In genomic region chr2:105036401-105037070, GRCm38 (mm10) we compare ENCODE assay signal across 37 mouse cellular contexts. TPM values are rescaled to one million over a fixed set of nuclear protein-coding genes. Genes with fewer than 3 reads are reported as not detected.
DNase-seq lines count a peak whose midpoint lies in the region; ATAC-seq lines count a peak whose summit lies in the region.
"Had no signal": no experiment of that assay in that cellular context is flagged by ENCODE, and none has a peak within 500 bp of the region (broad histone marks: within the 10 kb centered on the region; RNA-seq: fewer than 3 reads in every experiment).

No protein-coding gene starts in this region.

- whole genome bisulfite sequencing in forebrain, embryonic 14.5 days = 49% methylated on average over 11 of the region's 11 CpGs
- 55% methylated on average over 11 of the region's 11 CpGs for WGBS in forebrain, embryonic 12.5 days
- 22% methylated on average over 11 of the region's 11 CpGs for WGBS in kidney, embryonic 16.5 days

- no peak overlapping the region for H3K4me2 ChIP-seq in forebrain, embryonic 14.5 days (ENCODE audit: low read length)
- no peak overlapping the region for H3K4me2 ChIP-seq in forebrain, embryonic 12.5 days
- peak overlapping the region; percentile 4; the same call in 1 of the 2 replicates for H3K4me2 ChIP-seq in kidney, embryonic 16.5 days (replicated peaks; ENCODE audit: low read depth, low read length)
- H3K4me2 ChIP-seq: embryonic facial prominence, embryonic 12.5 days; limb, embryonic 15.5 days; liver, embryonic 13.5 days; neural tube, embryonic 15.5 days had no signal

- no peaks in the 10 kb centered on the region; the same call in 1 of the 2 replicates for H3K4me1 ChIP-seq in forebrain, embryonic 14.5 days (ENCODE audit: control insufficient read depth, insufficient read depth, low read length)
- H3K4me1 ChIP-seq in forebrain, embryonic 12.5 days = peaks cover 4% of the 10 kb centered on the region; the same call in 1 of the 2 replicates
- peaks cover 24% of the 10 kb centered on the region for H3K4me1 ChIP-seq in kidney, embryonic 16.5 days (ENCODE audit: insufficient read depth, low read length)
- H3K4me1 ChIP-seq: embryonic facial prominence, embryonic 12.5 days; limb, embryonic 15.5 days had no signal

- H3K27me3 ChIP-seq in forebrain, embryonic 14.5 days (replicated peaks; ENCODE audit: control insufficient read depth, insufficient read depth, low read length) = no peaks in the 10 kb centered on the region
- no peaks in the 10 kb centered on the region for H3K27me3 ChIP-seq in forebrain, embryonic 12.5 days
- no peaks in the 10 kb centered on the region for H3K27me3 ChIP-seq in kidney, embryonic 16.5 days (ENCODE audit: insufficient read depth, low read length)
- H3K27me3 ChIP-seq: embryonic facial prominence, embryonic 12.5 days; limb, embryonic 15.5 days; liver, embryonic 13.5 days; neural tube, embryonic 15.5 days had no signal

- no peak for ATAC-seq in forebrain, embryonic 14.5 days
- ATAC-seq in forebrain, embryonic 12.5 days (ENCODE audit: low FRiP score) = no peak
- no peak; the same call in 1 of the 2 replicates for ATAC-seq in kidney, embryonic 16.5 days (ENCODE audit: low FRiP score, low TSS enrichment)
- ATAC-seq: forebrain, postnatal 0 days; hindbrain, embryonic 16.5 days had no signal

- no peaks in the 10 kb centered on the region for H3K36me3 ChIP-seq in forebrain, embryonic 14.5 days (ENCODE audit: control insufficient read depth, insufficient read depth, low read length)
- H3K36me3 ChIP-seq in forebrain, embryonic 12.5 days (replicated peaks) = no peaks in the 10 kb centered on the region
- no peaks in the 10 kb centered on the region for H3K36me3 ChIP-seq in kidney, embryonic 16.5 days (ENCODE audit: insufficient read depth, low read length)
- H3K36me3 ChIP-seq: embryonic facial prominence, embryonic 12.5 days; forebrain, embryonic 10.5 days; limb, embryonic 10.5 days; limb, embryonic 15.5 days; liver, embryonic 13.5 days; neural tube, embryonic 15.5 days had no signal

- H3K9ac ChIP-seq in forebrain, embryonic 14.5 days (ENCODE audit: low read length) = no peak overlapping the region
- H3K9ac ChIP-seq in forebrain, embryonic 12.5 days = no peak overlapping the region
- no peak overlapping the region for H3K9ac ChIP-seq in kidney, embryonic 16.5 days (replicated peaks; ENCODE audit: low read length)
- H3K9ac ChIP-seq: embryonic facial prominence, embryonic 12.5 days; forebrain, postnatal 0 days; limb, embryonic 15.5 days; liver, embryonic 13.5 days; neural tube, embryonic 15.5 days had no signal

- H3K9me3 ChIP-seq in forebrain, embryonic 14.5 days (replicated peaks; ENCODE audit: control insufficient read depth, low read length) = no peaks in the 10 kb centered on the region
- H3K9me3 ChIP-seq in forebrain, embryonic 12.5 days = no peaks in the 10 kb centered on the region
- H3K9me3 ChIP-seq in kidney, embryonic 16.5 days (ENCODE audit: low read length) = no peaks in the 10 kb centered on the region
- H3K9me3 ChIP-seq: embryonic facial prominence, embryonic 12.5 days; forebrain, embryonic 10.5 days; limb, embryonic 10.5 days; limb, embryonic 15.5 days; liver, embryonic 13.5 days; neural tube, embryonic 15.5 days had no signal

- DNase-seq in forebrain, embryonic 14.5 days (ENCODE audit: low spot score) = peak; percentile 30
- no peak for DNase-seq in kidney, postnatal 10 days
- DNase-seq in Muller cell, postnatal 12 days (ENCODE audit: inconsistent ontology term) = peak; percentile 52
- DNase-seq in adrenal gland, postnatal 36 days = peak; percentile 32 to 34
- DNase-seq in natural killer cell, adult 2 months (ENCODE audit: low spot score in 2 of 2) = no peak
- no peak for DNase-seq in layer of hippocampus, adult 11-12 months (ENCODE audit: low spot score)
- DNase-seq: cerebellum, adult 11 months; cerebellum, adult 9-11 months; embryo, embryonic 11 days; forebrain, postnatal 0 days; gastrocnemius, postnatal 10 days; kidney, adult 9 months; layer of hippocampus, postnatal 36 days; liver, embryonic 13.5 days; lung, adult 18-20 months; lung, postnatal 10 days; midbrain, embryonic 14.5 days; right cerebral cortex, postnatal 14 days; thymus, postnatal 14 days had no signal

- no peak overlapping the region for H3K27ac ChIP-seq in forebrain, embryonic 14.5 days (ENCODE audit: low read depth, low read length)
- H3K27ac ChIP-seq in forebrain, embryonic 12.5 days = no peak overlapping the region
- H3K27ac ChIP-seq in kidney, embryonic 16.5 days (ENCODE audit: low read length) = peak overlapping the region; percentile 66
- H3K27ac ChIP-seq: embryonic facial prominence, embryonic 12.5 days; layer of hippocampus, adult 2 months; limb, embryonic 10.5 days; limb, embryonic 15.5 days; liver, embryonic 13.5 days; neural tube, embryonic 15.5 days had no signal

- H3K4me3 ChIP-seq in forebrain, embryonic 14.5 days (ENCODE audit: low read depth, low read length) = no peak overlapping the region
- no peak overlapping the region for H3K4me3 ChIP-seq in forebrain, embryonic 12.5 days (replicated peaks)
- H3K4me3 ChIP-seq in kidney, embryonic 16.5 days (ENCODE audit: low read length) = no peak overlapping the region
- H3K4me3 ChIP-seq: embryonic facial prominence, embryonic 12.5 days; forebrain, embryonic 10.5 days; layer of hippocampus, adult 2 months; limb, embryonic 10.5 days; limb, embryonic 15.5 days; liver, embryonic 13.5 days; neural tube, embryonic 15.5 days had no signal

RNA-seq across cellular contexts. Expression of gene Eif3m, which starts 19.7 kb away (rescaled TPM):
- polyA plus RNA-seq in forebrain, embryonic 14.5 days (2014; fragmentation: Nextera tagmentation; extraction: Ambion mirVana) = 249 and 273 TPM in 2 replicates
- polyA plus RNA-seq in forebrain, embryonic 12.5 days (2016; fragmentation: Nextera tagmentation; extraction: Ambion mirVana) = 242 and 248 TPM in 2 replicates
- polyA plus RNA-seq in kidney, embryonic 16.5 days (2015; fragmentation: Nextera tagmentation; extraction: Ambion mirVana) = 332 and 352 TPM in 2 replicates
- 100 to 1,000 TPM; 156 to 163 TPM for total RNA-seq in adrenal gland, postnatal 36 days (2021)

RNA-seq across cellular contexts. Expression of gene Gm11060, which starts 55.3 kb away (rescaled TPM):
- polyA plus RNA-seq in forebrain, embryonic 14.5 days (2014; fragmentation: Nextera tagmentation; extraction: Ambion mirVana) = not detected in 2 replicates
- not detected in 2 replicates for polyA plus RNA-seq in forebrain, embryonic 12.5 days (2016; fragmentation: Nextera tagmentation; extraction: Ambion mirVana)
- polyA plus RNA-seq in kidney, embryonic 16.5 days (2015; fragmentation: Nextera tagmentation; extraction: Ambion mirVana) = not detected in 2 replicates
- total RNA-seq in adrenal gland, postnatal 36 days (2021) = not detected
- total RNA-seq: forebrain, postnatal 0 days; gastrocnemius, postnatal 10 days; heart, postnatal 25 days; layer of hippocampus, adult 2 months; layer of hippocampus, postnatal 36 days; monocyte, adult 5-6 weeks had no signal
- polyA plus RNA-seq: embryonic facial prominence, embryonic 12.5 days; forebrain, embryonic 10.5 days; forebrain, postnatal 0 days; gonadal fat pad, adult 2 months; heart, embryonic 14.5 days; hindbrain, embryonic 11.5 days; hindbrain, embryonic 16.5 days; intestine, embryonic 14.5 days; limb, embryonic 10.5 days; limb, embryonic 15.5 days; liver, embryonic 13.5 days; midbrain, embryonic 14.5 days; neural tube, embryonic 15.5 days; small intestine, adult 2 months; stomach, embryonic 14.5 days; urinary bladder, adult 2 months had no signal

Comparison
In these comparisons a context has a peak if more than half of its experiments do, and no peak if none do; other contexts are left out.
1. DNase-seq: peak in forebrain, embryonic 14.5 days (single experiment), Muller cell, postnatal 12 days (single experiment) and adrenal gland, postnatal 36 days (2 of 2); none in kidney, postnatal 10 days (single experiment), natural killer cell, adult 2 months (0 of 2) and layer of hippocampus, adult 11-12 months (single experiment).